Comparison of ENCODE assay signal across 23 mouse cellular contexts in the genomic region with DNA sequence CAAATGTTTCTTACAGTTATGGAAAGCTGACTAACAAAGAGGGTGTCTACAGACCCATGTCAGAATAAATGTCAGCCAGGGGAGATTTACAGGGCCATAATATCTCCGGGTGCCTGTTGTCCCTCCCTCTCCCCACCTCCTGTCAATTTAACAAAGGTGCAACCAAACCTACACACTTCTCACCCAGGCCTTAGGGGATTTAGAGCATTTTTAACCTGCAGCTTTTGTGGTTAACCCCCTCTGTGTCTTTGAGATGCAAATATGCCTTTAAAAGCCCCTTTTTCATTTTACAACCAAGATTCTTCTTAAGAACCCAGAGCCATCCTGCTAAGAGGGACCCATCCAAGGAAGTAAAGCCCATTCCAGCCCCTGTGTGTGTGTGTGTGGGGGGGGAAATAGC.
"Had no signal": no experiment of that assay in that cellular context is flagged by ENCODE, and none has a peak within 500 bp of the region (broad histone marks: within the 10 kb centered on the region; RNA-seq: fewer than 3 reads in every experiment).

No protein-coding gene starts in this region.

- H3K4me3 ChIP-seq: gastrocnemius, adult 2 months; heart, embryonic 10.5 days; heart, embryonic 12.5 days; hindbrain, embryonic 10.5 days; hindbrain, embryonic 12.5 days; intestine, embryonic 15.5 days; limb, embryonic 13.5 days; limb, embryonic 15.5 days; liver, embryonic 12.5 days had no signal

- H3K27ac ChIP-seq: gastrocnemius, adult 2 months; heart, embryonic 10.5 days; hindbrain, embryonic 10.5 days; hindbrain, embryonic 12.5 days; hindbrain, embryonic 14.5 days; intestine, embryonic 15.5 days; limb, embryonic 13.5 days; limb, embryonic 15.5 days; liver, embryonic 12.5 days; liver, embryonic 14.5 days had no signal

- H3K36me3 ChIP-seq: heart, embryonic 10.5 days; heart, embryonic 12.5 days; hindbrain, embryonic 10.5 days; hindbrain, embryonic 12.5 days; intestine, embryonic 15.5 days; limb, embryonic 13.5 days; limb, embryonic 15.5 days; liver, embryonic 12.5 days had no signal

- H3K4me1 ChIP-seq: heart, embryonic 10.5 days; heart, embryonic 12.5 days; hindbrain, embryonic 10.5 days; hindbrain, embryonic 12.5 days; intestine, embryonic 15.5 days; limb, embryonic 13.5 days; limb, embryonic 15.5 days; liver, embryonic 12.5 days had no signal

- H3K9ac ChIP-seq: heart, embryonic 12.5 days; hindbrain, embryonic 12.5 days; hindbrain, embryonic 14.5 days; intestine, embryonic 15.5 days; limb, embryonic 13.5 days; limb, embryonic 15.5 days; liver, embryonic 12.5 days; liver, embryonic 14.5 days had no signal

- H3K9me3 ChIP-seq: heart, embryonic 10.5 days; heart, embryonic 12.5 days; hindbrain, embryonic 12.5 days; intestine, embryonic 15.5 days; limb, embryonic 13.5 days; limb, embryonic 15.5 days had no signal

- DNase-seq: gastrocnemius, adult 2 months; gastrocnemius, postnatal 10 days; gastrocnemius, postnatal 25 days; heart, adult 18-20 months; heart, postnatal 10 days; heart, postnatal 4 days; kidney, adult 18-20 months; kidney, adult 8-10 months; kidney, postnatal 10 days; kidney, postnatal 36 days; layer of hippocampus, adult 9-11 months; layer of hippocampus, postnatal 36 days; left cerebral cortex, postnatal 4 days had no signal

- H3K27me3 ChIP-seq: heart, embryonic 12.5 days; hindbrain, embryonic 12.5 days; intestine, embryonic 15.5 days; limb, embryonic 13.5 days; limb, embryonic 15.5 days; liver, embryonic 12.5 days had no signal
